Mouse (Mus musculus): ENCODE measurements around the gene Akt1.

The Akt1 gene

GRCm38 (mm10) chr12:112627097-112627881, 47.4 kb downstream of the Akt1 start:
- in situ Hi-C loops (cut with MboI, MseI): no loop called here

- in situ Hi-C loops (cut with MboI, MseI): no loop called here
These were observed 48.2 kb downstream of the Akt1 start for GRCm38 (mm10) chr12:112626455-112626854.

- in situ Hi-C loops (cut with MboI, MseI): no loop called here
These were observed 49.0 kb downstream of the Akt1 start for GRCm38 (mm10) chr12:112625700-112626099.

GRCm38 (mm10) chr12:112623742-112624141, 50.9 kb downstream of the Akt1 start:
- in situ Hi-C loops (cut with MboI, MseI): no loop called here

GRCm38 (mm10) chr12:112621900-112622299, 52.8 kb downstream of the Akt1 start:
- in situ Hi-C loops (cut with MboI, MseI): no loop called here

GRCm38 (mm10) chr12:112620354-112621061, 54.2 kb downstream of the Akt1 start:
- in situ Hi-C loops (cut with MboI, MseI): no loop called here

- in situ Hi-C loops (cut with MboI, MseI): loop anchor here (10.0 kb wide), 1 partner anchor 475 kb away; the partner anchor contains the start of gene Kif26a
These were observed 54.9 kb downstream of the Akt1 start, which contains the start of gene Adssl1 for GRCm38 (mm10) chr12:112619686-112620353. Gene Adssl1, plus strand, starts transcription at chr12:112620045.

- in situ Hi-C loops (cut with MboI, MseI): loop anchor here (10.0 kb wide), 1 partner anchor 474 kb away; the partner anchor contains the start of gene Kif26a
These were observed 55.6 kb downstream of the Akt1 start for GRCm38 (mm10) chr12:112618981-112619685.

GRCm38 (mm10) chr12:112617898-112618380, 56.7 kb downstream of the Akt1 start:
- in situ Hi-C loops (cut with MboI, MseI): loop anchor here (10.0 kb wide), 1 partner anchor 473 kb away; the partner anchor contains the start of gene Kif26a

- in situ Hi-C loops (cut with MboI, MseI): loop anchor here (10.0 kb wide), 1 partner anchor 472 kb away; the partner anchor contains the start of gene Kif26a
These were observed 57.5 kb downstream of the Akt1 start for GRCm38 (mm10) chr12:112617184-112617583.

- in situ Hi-C loops (cut with MboI, MseI): loop anchor here (10.0 kb wide), 1 partner anchor 472 kb away; the partner anchor contains the start of gene Kif26a
These were observed 58.0 kb downstream of the Akt1 start for GRCm38 (mm10) chr12:112616668-112617067.

- in situ Hi-C loops (cut with MboI, MseI): no loop called here
These were observed 65.7 kb downstream of the Akt1 start for GRCm38 (mm10) chr12:112609031-112609430.

GRCm38 (mm10) chr12:112606998-112607397, 67.7 kb downstream of the Akt1 start:
- in situ Hi-C loops (cut with MboI, MseI): no loop called here

GRCm38 (mm10) chr12:112605766-112606165, 68.9 kb downstream of the Akt1 start:
- in situ Hi-C loops (cut with MboI, MseI): no loop called here

GRCm38 (mm10) chr12:112604709-112605649, 69.7 kb downstream of the Akt1 start:
- in situ Hi-C loops (cut with MboI, MseI): no loop called here

GRCm38 (mm10) chr12:112604022-112604421, 70.7 kb downstream of the Akt1 start:
- in situ Hi-C loops (cut with MboI, MseI): no loop called here

Data from T-helper 2 cell (primary cell).